Mouse (Mus musculus) MEL (cell line): Measurements from ENCODE around the gene Stmn1. TPM values are rescaled to one million over a fixed set of nuclear protein-coding genes. Genes with fewer than 3 reads are reported as not detected.

Experiments used
- DNase-seq: peaks from one replicate; pipeline ENCODE4 v3.0.0; 2011; ENCODE audit warnings: low read depth, low spot score
- H3K27ac ChIP-seq: 2 replicates; pipeline ENCODE4 v1.5.1; 2012; ENCODE audit warnings: low read depth, mild to moderate bottlenecking, control low read depth, low read length, moderate library complexity; ENCODE audit not compliant: control insufficient read depth
- H3K27me3 ChIP-seq, 2 experiments: fragments of 150-350 bp in 1 of 2; sonication (generic) in 1 of 2; 2 replicates each; pipeline ENCODE4 v1.6.1; 2012; ENCODE audit warnings: low read length in 2 of 2, mild to moderate bottlenecking in 2 of 2, improper control_type of control experiment in 1 of 2, moderate library complexity in 1 of 2; ENCODE audit not compliant: insufficient read depth in 2 of 2, control insufficient read depth in 1 of 2
- H3K36me3 ChIP-seq, 2 experiments: 2 replicates each; pipeline ENCODE4 v1.6.1; 2012 to 2014; ENCODE audit warnings: low read length in 2 of 2, improper control_type of control experiment in 1 of 2, inconsistent platforms in 1 of 2, mild to moderate bottlenecking in 1 of 2; ENCODE audit not compliant: insufficient read depth in 2 of 2, control insufficient read depth in 1 of 2
- H3K4me1 ChIP-seq, 2 experiments: fragments of 150-350 bp in 1 of 2; sonication (generic) in 1 of 2; 2 replicates each; pipeline ENCODE4 v1.6.1; 2012; ENCODE audit warnings: low read length in 2 of 2, improper control_type of control experiment in 1 of 2, mild to moderate bottlenecking in 1 of 2; ENCODE audit not compliant: insufficient read depth in 2 of 2, control insufficient read depth in 1 of 2
- H3K4me3 ChIP-seq, 2 experiments: fragments of 150-350 bp in 1 of 2; sonication (generic) in 1 of 2; 2 replicates each; pipeline ENCODE4 v1.5.1; 2012; ENCODE audit warnings: low read depth in 2 of 2, low read length in 2 of 2, mild to moderate bottlenecking in 2 of 2, moderate library complexity in 2 of 2, control low read depth in 1 of 2, improper control_type of control experiment in 1 of 2; ENCODE audit not compliant: control insufficient read depth in 1 of 2, insufficient read depth in 1 of 2
- H3K79me2 ChIP-seq: 2 replicates; pipeline ENCODE4 v1.6.1; 2012; ENCODE audit warnings: mild to moderate bottlenecking, low read length, moderate library complexity; ENCODE audit not compliant: control insufficient read depth, poor library complexity, insufficient read depth
- H3K9ac ChIP-seq: 2 replicates; pipeline ENCODE4 v1.6.1; 2012; ENCODE audit warnings: low read depth, mild to moderate bottlenecking, control low read depth, low read length, moderate library complexity; ENCODE audit not compliant: control insufficient read depth, poor library complexity, severe bottlenecking
- H3K9me3 ChIP-seq: fragments of 150-350 bp; sonication (generic); replicated peaks from 2 replicates; pipeline ENCODE4 v1.6.1; 2012; ENCODE audit warnings: mild to moderate bottlenecking, low read length, improper control_type of control experiment, moderate library complexity; ENCODE audit not compliant: insufficient read depth
- CHD1 ChIP-seq: IDR thresholded peaks from 2 replicates; pipeline ENCODE4 v1.6.1; 2012; ENCODE audit warnings: low read depth, mild to moderate bottlenecking, inconsistent platforms, low read length, improper control_type of control experiment
- CTCF ChIP-seq, 3 experiments: IDR thresholded peaks in 2 of 3; conservative IDR thresholded peaks in 1 of 3; 2 replicates each; pipeline ENCODE4 v1.5.1; 2011 to 2012; ENCODE audit warnings: low read length in 3 of 3, low read depth in 2 of 3, mild to moderate bottlenecking in 2 of 3, improper control_type of control experiment in 1 of 3, inconsistent platforms in 1 of 3, mixed read lengths in 1 of 3, moderate library complexity in 1 of 3; ENCODE audit not compliant: control insufficient read depth in 1 of 3, insufficient read depth in 1 of 3, poor library complexity in 1 of 3, severe bottlenecking in 1 of 3
- E2F4 ChIP-seq: IDR thresholded peaks from 2 replicates; pipeline ENCODE4 v1.6.1; 2011; ENCODE audit warnings: low read depth, low read length, improper control_type of control experiment, borderline replicate concordance
- EP300 ChIP-seq, 2 experiments: IDR thresholded peaks; 2 replicates each; pipeline ENCODE4 v1.6.1; 2011; ENCODE audit warnings: improper control_type of control experiment in 2 of 2, low read length in 2 of 2, low read depth in 1 of 2, mild to moderate bottlenecking in 1 of 2
- HCFC1 ChIP-seq: IDR thresholded peaks from 2 replicates; pipeline ENCODE4 v1.6.1; 2012; ENCODE audit warnings: low read depth, mild to moderate bottlenecking, inconsistent platforms, low read length, improper control_type of control experiment, moderate library complexity
- JUND ChIP-seq: IDR thresholded peaks from 2 replicates; pipeline ENCODE4 v1.6.1; 2011; ENCODE audit warnings: low read depth, mild to moderate bottlenecking, improper control_type of control experiment, low read length
- MAFK ChIP-seq: IDR thresholded peaks from 2 replicates; pipeline ENCODE4 v1.6.1; 2011; ENCODE audit warnings: low read depth, mild to moderate bottlenecking, low read length, improper control_type of control experiment, borderline replicate concordance
- MAX ChIP-seq: IDR thresholded peaks from 2 replicates; pipeline ENCODE4 v1.6.1; 2011; ENCODE audit warnings: low read length, improper control_type of control experiment
- MEF2A ChIP-seq: IDR thresholded peaks from 2 replicates; pipeline ENCODE4 v1.6.1; 2014; ENCODE audit warnings: low read depth, mild to moderate bottlenecking, inconsistent platforms, low read length, improper control_type of control experiment; ENCODE audit not compliant: poor library complexity, insufficient replicate concordance, severe bottlenecking; ENCODE audit errors: extremely low read depth
- MXI1 ChIP-seq: IDR thresholded peaks from 2 replicates; pipeline ENCODE4 v1.6.1; 2011; ENCODE audit warnings: mild to moderate bottlenecking, low read depth, low read length, improper control_type of control experiment
- MYB ChIP-seq: IDR thresholded peaks from 2 replicates; pipeline ENCODE4 v1.6.1; 2011; ENCODE audit warnings: mild to moderate bottlenecking, low read depth, low read length, improper control_type of control experiment
- NELFE ChIP-seq: IDR thresholded peaks from 2 replicates; pipeline ENCODE4 v1.6.1; 2011; ENCODE audit warnings: low read depth, low read length, improper control_type of control experiment
- POLR2A ChIP-seq, 2 experiments: IDR thresholded peaks; 2 replicates each; pipeline ENCODE4 v1.6.1; 2011 to 2012; ENCODE audit warnings: low read length in 2 of 2, mild to moderate bottlenecking in 2 of 2, control low read depth in 1 of 2, improper control_type of control experiment in 1 of 2, low read depth in 1 of 2, moderate library complexity in 1 of 2; ENCODE audit not compliant: control insufficient read depth in 1 of 2, insufficient read depth in 1 of 2, poor library complexity in 1 of 2
- POLR2AphosphoS2 ChIP-seq: IDR thresholded peaks from 2 replicates; pipeline ENCODE4 v1.6.1; 2011; ENCODE audit warnings: low read length, improper control_type of control experiment
- SMC3 ChIP-seq: IDR thresholded peaks from 2 replicates; pipeline ENCODE4 v1.6.1; 2011; ENCODE audit warnings: low read depth, low read length, improper control_type of control experiment
- USF2 ChIP-seq, 2 experiments: IDR thresholded peaks; 2 replicates each; pipeline ENCODE4 v1.6.1; 2011 to 2012; ENCODE audit warnings: improper control_type of control experiment in 2 of 2, low read length in 2 of 2, borderline replicate concordance in 1 of 2, inconsistent platforms in 1 of 2, low read depth in 1 of 2, mild to moderate bottlenecking in 1 of 2; ENCODE audit not compliant: insufficient read depth in 1 of 2
- ZMIZ1 ChIP-seq: IDR thresholded peaks from 2 replicates; pipeline ENCODE4 v1.6.1; 2012; ENCODE audit warnings: low read depth, mild to moderate bottlenecking, inconsistent platforms, low read length, improper control_type of control experiment, moderate library complexity
- polyA plus RNA-seq, 2 experiments: library from polyadenylated mRNA; stranded (reverse) in 1 of 2; unstranded in 1 of 2; fragments of >175 nt in 1 of 2; fragments of >200 nt in 1 of 2; gene quantifications; 2 replicates each; pipeline versions ENCODE4 v1.2.1 to v1.2.4; 2012; ENCODE audit warnings: low replicate concordance in 2 of 2, low read depth in 1 of 2; ENCODE audit not compliant: insufficient read length in 2 of 2, insufficient read depth in 1 of 2, missing spikeins in 1 of 2
- total RNA-seq: library from RNA; depleted of rRNA; stranded (reverse); fragments of 300-350 nt; gene quantifications from 2 replicates; pipeline ENCODE4 v1.2.3, GENCODE M21; 2012

Stmn1 gene
- total and polyA plus RNA-seq, 3 experiments = 214 to 350 TPM; not detected in 1

DNA sequence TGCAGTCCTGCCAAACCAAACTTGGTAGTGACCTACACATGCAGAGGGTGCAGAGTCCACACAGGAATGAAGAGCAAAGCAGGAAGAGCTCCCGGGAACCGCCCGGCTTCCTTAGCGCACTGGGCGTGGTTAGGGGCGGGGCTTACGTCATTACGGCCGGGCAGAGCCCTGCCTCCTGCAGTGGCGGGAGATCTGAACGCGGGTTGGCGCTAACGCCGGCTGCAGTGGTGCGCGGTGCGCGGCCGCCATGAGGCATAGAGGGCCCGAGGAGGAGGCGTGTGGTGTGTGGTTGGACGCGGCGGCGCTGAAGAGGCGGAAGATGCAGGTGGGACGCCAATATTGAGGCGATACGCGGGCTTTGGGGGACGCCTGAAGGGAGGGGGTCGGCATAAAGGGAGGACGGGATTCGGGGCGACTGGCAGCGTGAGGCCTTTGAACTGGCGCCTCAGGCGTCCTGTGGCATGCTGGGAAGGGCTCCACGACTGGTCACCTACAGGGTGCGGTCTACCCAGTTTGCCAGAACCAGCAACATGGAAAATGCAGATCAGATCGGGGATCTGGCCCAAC, 42.8 kb downstream of the Stmn1 start, which contains the start of gene Aunip:
Gene Aunip (plus strand): TSS at position 155 of the 567 bp plus-strand sequence.
- peak; percentile 93 for DNase-seq
- peaks cover 16 to 23% of the 10 kb centered on the region in 2 experiments for H3K4me1 ChIP-seq

GRCm38 (mm10) chr4:134511730-134512129, 43.6 kb downstream of the Stmn1 start:
- Histone ChIP-seq H3K4me3 (peak overlapping the region; percentile 39 to 73), H3K4me1 (peaks cover 16 to 19% of the 10 kb centered on the region in 2 experiments), H3K27me3 (no peaks in the 10 kb centered on the region), H3K36me3 (peaks cover 0 to 17% of the 10 kb centered on the region in 2 experiments; a peak in 3 of 4 replicates), H3K9me3 (no peaks in the 10 kb centered on the region), H3K79me2 (peaks cover 24% of the 10 kb centered on the region), H3K27ac (peak overlapping the region; percentile 5; the same call in 1 of the 2 replicates), H3K9ac (peak overlapping the region; percentile 77)
- DNase-seq = peak; percentile 32
- TF ChIP-seq USF2 (IDR thresholded peaks at IDR 0.05; ENCODE audit: borderline replicate concordance in 1 of 2, insufficient read depth in 1 of 2, low read depth in 1 of 2, low read length in 2 of 2) (no peak), CHD1 (no peak), CTCF (IDR thresholded peaks at IDR 0.05 in 2 of 3, conservative IDR thresholded peaks at IDR 0.05 in 1 of 3; ENCODE audit: control insufficient read depth in 1 of 3, insufficient read depth in 1 of 3, low read depth in 2 of 3, low read length in 3 of 3, poor library complexity in 1 of 3, severe bottlenecking in 1 of 3) (no peak), MAFK (no peak), ZMIZ1 (no peak), POLR2AphosphoS2 (no peak), JUND (no peak), SMC3 (no peak), POLR2A (IDR thresholded peaks at IDR 0.05; ENCODE audit: control insufficient read depth in 1 of 2, insufficient read depth in 1 of 2, low read depth in 1 of 2, low read length in 2 of 2, poor library complexity in 1 of 2) (no peak), MEF2A (no peak)

More for the DNA sequence above, 42.8 kb downstream of the Stmn1 start, which contains the start of gene Aunip:
- peaks cover 24% of the 10 kb centered on the region for H3K79me2 ChIP-seq
- no peaks in the 10 kb centered on the region for H3K9me3 ChIP-seq
- peaks cover 0 to 20% of the 10 kb centered on the region in 2 experiments; a peak in 3 of 4 replicates for H3K36me3 ChIP-seq
- no peaks in the 10 kb centered on the region for H3K27me3 ChIP-seq
- TF ChIP-seq MXI1 (0 out of 2 replicates have a peak, but pooled peaks have one; percentile 10), NELFE (peak; percentile 62), EP300 (IDR thresholded peaks at IDR 0.05; ENCODE audit: low read depth in 1 of 2, low read length in 2 of 2) (no peak), HCFC1 (peak; percentile 58), POLR2A (IDR thresholded peaks at IDR 0.05; ENCODE audit: control insufficient read depth in 1 of 2, insufficient read depth in 1 of 2, low read depth in 1 of 2, low read length in 2 of 2, poor library complexity in 1 of 2) (peak; percentile 86 to 88), MYB (no peak), MAX (peak; percentile 25; the same call in 1 of the 2 replicates), MAFK (no peak), E2F4 (peak; percentile 78; the same call in 1 of the 2 replicates)
- peak within 1 kb of the TSS; percentile 73 to 80 for H3K4me3 ChIP-seq
- H3K27ac ChIP-seq = peak within 1 kb of the TSS; percentile 43
- peak within 1 kb of the TSS; percentile 77 for H3K9ac ChIP-seq
